Mouse (Mus musculus): Measurements from ENCODE around the gene 4930595D18Rik. TPM values are rescaled to one million over a fixed set of nuclear protein-coding genes. Genes with fewer than 3 reads are reported as not detected.

The 4930595D18Rik gene
- polyA plus RNA-seq (2012; rRNA removed) = 0.09 and 0.22 TPM in 2 replicates

DNA sequence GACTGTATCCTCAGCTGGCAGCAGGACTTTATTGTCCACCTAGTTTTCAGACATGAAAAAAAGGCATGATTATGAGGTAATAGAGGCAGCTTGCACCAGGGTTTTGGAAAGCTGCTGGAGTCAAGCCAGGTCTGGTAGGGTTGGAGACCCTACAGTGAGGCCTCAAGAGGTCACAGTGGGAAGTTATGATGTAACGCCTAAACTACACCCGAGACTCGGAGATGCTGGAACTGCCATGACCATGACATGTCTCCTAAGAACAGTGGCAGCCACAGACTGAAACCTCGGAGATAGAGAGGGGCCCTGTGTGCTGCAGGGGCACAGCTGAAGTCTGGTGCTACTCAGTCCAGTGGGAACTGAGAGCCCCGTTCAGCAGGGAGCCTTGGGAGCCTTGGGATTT lies at the start of gene 4930595D18Rik:
Gene 4930595D18Rik, minus strand, starts transcription at position 16 of the 400 bp plus-strand sequence.

DNA sequence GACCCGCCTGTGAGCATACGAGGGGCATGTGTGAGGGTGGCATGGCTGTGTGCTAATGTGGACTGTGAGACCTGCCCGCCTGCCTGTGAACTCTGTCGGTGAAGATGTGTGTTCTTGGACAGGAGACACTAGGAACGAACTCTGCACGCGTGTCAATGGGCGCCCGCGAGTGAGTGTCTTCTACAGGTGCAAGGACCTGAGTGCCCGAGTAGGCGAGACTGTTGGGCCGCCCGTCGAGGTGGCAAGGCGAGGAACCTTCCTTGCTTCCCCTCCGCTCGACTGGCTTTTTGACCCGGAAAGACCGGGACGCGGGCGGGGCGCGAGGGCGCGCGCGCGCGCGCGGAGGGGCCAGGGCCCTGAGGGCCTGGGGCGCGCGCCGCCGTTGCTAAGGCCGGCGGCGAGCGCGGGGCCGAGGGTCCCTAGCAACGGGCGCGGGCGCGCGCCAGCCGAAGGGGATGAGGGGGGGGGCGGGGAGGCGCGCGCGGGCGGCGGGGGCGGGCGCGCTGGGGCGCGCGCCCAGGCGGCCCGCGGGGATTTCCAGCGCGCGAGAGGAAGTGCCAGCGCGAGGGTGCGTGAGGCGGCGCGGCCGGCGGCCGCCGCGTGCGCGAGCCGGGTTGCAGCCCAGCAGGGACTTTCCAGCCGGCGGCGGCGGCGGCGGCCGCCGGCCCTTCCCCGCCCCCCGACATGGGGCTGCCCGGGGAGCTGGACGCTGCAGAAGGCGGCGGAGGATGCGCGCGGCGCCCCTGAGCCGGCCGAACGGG lies 18.3 kb downstream of the 4930595D18Rik start, which contains the start of gene Traf3:
Gene Traf3, plus strand, starts transcription at position 540 of the 761 bp plus-strand sequence.

Other genes starting within 250 kb of the 4930595D18Rik start
- gene Ankrd9, start 205.5 kb downstream of the 4930595D18Rik start, polyA plus RNA-seq (2012; rRNA removed) = 9.8 and 10.8 TPM in 2 replicates
- 17.3 and 19.0 TPM in 2 replicates for gene Rcor1, start 145.1 kb downstream of the 4930595D18Rik start, polyA plus RNA-seq (2012; rRNA removed)
- 29.4 and 30.1 TPM in 2 replicates for gene Traf3, start 18.1 kb downstream of the 4930595D18Rik start, polyA plus RNA-seq (2012; rRNA removed)
- gene Amn, start 86.6 kb upstream of the 4930595D18Rik start, polyA plus RNA-seq (2012; rRNA removed) = 4.7 and 5.3 TPM in 2 replicates
- gene Cdc42bpb, start 193.2 kb upstream of the 4930595D18Rik start, polyA plus RNA-seq (2012; rRNA removed) = 174 and 181 TPM in 2 replicates
- 0.34 and 2.2 TPM in 2 replicates for gene Lbhd2, start 222.3 kb upstream of the 4930595D18Rik start, polyA plus RNA-seq (2012; rRNA removed)
- 3.6 and 5.1 TPM in 2 replicates for gene Exoc3l4, start 232.5 kb upstream of the 4930595D18Rik start, polyA plus RNA-seq (2012; rRNA removed)